Mouse (Mus musculus): ENCODE data around the gene Arl6ip5.

DNA sequence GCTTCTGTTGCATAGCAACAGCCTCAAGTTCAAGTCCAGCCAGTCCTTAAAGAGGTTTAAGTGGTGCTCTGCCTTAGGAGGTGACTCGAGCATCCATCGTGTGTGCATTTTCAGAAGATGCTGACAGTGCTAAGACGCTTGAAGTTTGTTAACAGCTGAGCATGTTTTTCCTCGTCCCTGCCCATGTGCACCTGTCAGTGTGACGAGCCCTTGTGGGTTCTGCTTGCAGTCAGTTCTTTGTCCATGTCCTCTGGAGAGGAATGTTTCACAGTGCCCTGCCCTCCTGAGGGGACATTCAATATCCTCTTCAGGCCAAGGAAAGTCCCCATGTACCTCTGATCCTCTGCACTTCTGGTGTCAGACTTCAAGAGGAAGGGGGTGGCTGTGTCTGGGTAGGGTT is 29.6 kb downstream of the Arl6ip5 start:
- TF ChIP-seq GATA1 (IDR thresholded peaks at IDR 0.05; ENCODE audit: low read length) = no peak
- TF ChIP-seq TAL1 (IDR thresholded peaks at IDR 0.05; ENCODE audit: low read length) = no peak

Data from erythroblast, embryonic 14.5 days (primary cell).